7 mouse cellular contexts compared by ENCODE assay signal in genomic region chr1:74099001-74099435, GRCm38 (mm10). TPM values are rescaled to one million over a fixed set of nuclear protein-coding genes. Genes with fewer than 3 reads are reported as not detected.
DNase-seq lines count a peak whose midpoint lies in the region; ATAC-seq lines count a peak whose summit lies in the region.

No protein-coding gene starts in this region.

- no peaks in the 10 kb centered on the region for H3K9me3 ChIP-seq in forebrain, embryonic 10.5 days
- no peaks in the 10 kb centered on the region for H3K9me3 ChIP-seq in hindbrain, embryonic 16.5 days (ENCODE audit: control insufficient read depth, low read length)
- no peaks in the 10 kb centered on the region for H3K9me3 ChIP-seq in midbrain, embryonic 10.5 days (replicated peaks)

- peak overlapping the region; percentile 78 for H3K9ac ChIP-seq in hindbrain, embryonic 16.5 days (ENCODE audit: low read depth, low read length)

- H3K4me2 ChIP-seq in hindbrain, embryonic 16.5 days (ENCODE audit: low read length), result peak overlapping the region; percentile 98

- peaks cover 81% of the 10 kb centered on the region for H3K27me3 ChIP-seq in forebrain, embryonic 10.5 days (ENCODE audit: poor library complexity, severe bottlenecking)
- no peaks in the 10 kb centered on the region for H3K27me3 ChIP-seq in hindbrain, embryonic 16.5 days (replicated peaks; ENCODE audit: control insufficient read depth, insufficient read depth, low read length)
- H3K27me3 ChIP-seq in midbrain, embryonic 10.5 days (ENCODE audit: low read depth, poor library complexity, severe bottlenecking), result peaks cover 81% of the 10 kb centered on the region

- DNase-seq in lung, postnatal 10 days, result peak; percentile 68
- no peak for DNase-seq in lung, adult 18-20 months
- DNase-seq in forebrain, embryonic 10.5 days (ENCODE audit: extremely low spot score, low spot score), result peak; percentile 43
- peak; percentile 54 for DNase-seq in midbrain, embryonic 10.5 days (ENCODE audit: low spot score)
- DNase-seq in thymus, postnatal 25 days, result no peak
- no peak for DNase-seq in urinary bladder, adult 18-20 months (ENCODE audit: low spot score in 2 of 2)

- peak overlapping the region; percentile 90 for H3K27ac ChIP-seq in forebrain, embryonic 10.5 days
- H3K27ac ChIP-seq in hindbrain, embryonic 16.5 days (ENCODE audit: low read depth, low read length), result peak overlapping the region; percentile 55
- H3K27ac ChIP-seq in midbrain, embryonic 10.5 days (replicated peaks), result peak overlapping the region; percentile 90

- peak overlapping the region; percentile 69 for H3K4me3 ChIP-seq in forebrain, embryonic 10.5 days
- H3K4me3 ChIP-seq in hindbrain, embryonic 16.5 days (ENCODE audit: low read length), result peak overlapping the region; percentile 62
- H3K4me3 ChIP-seq in midbrain, embryonic 10.5 days, result peak overlapping the region; percentile 73

- H3K36me3 ChIP-seq in forebrain, embryonic 10.5 days (replicated peaks), result no peaks in the 10 kb centered on the region
- no peaks in the 10 kb centered on the region for H3K36me3 ChIP-seq in hindbrain, embryonic 16.5 days (ENCODE audit: control insufficient read depth, insufficient read depth, low read length)
- H3K36me3 ChIP-seq in midbrain, embryonic 10.5 days, result no peaks in the 10 kb centered on the region

- H3K4me1 ChIP-seq in forebrain, embryonic 10.5 days, result peaks cover 83% of the 10 kb centered on the region
- peaks cover 30% of the 10 kb centered on the region for H3K4me1 ChIP-seq in hindbrain, embryonic 16.5 days (ENCODE audit: control insufficient read depth, insufficient read depth, low read depth, low read length)
- peaks cover 64% of the 10 kb centered on the region for H3K4me1 ChIP-seq in midbrain, embryonic 10.5 days

- under 1% methylated on average over 13 of the region's 14 CpGs for WGBS in forebrain, embryonic 10.5 days
- 0% methylated on average over 11 of the region's 14 CpGs for WGBS in hindbrain, embryonic 16.5 days
- WGBS in midbrain, embryonic 10.5 days, result under 1% methylated on average over 14 of the region's 14 CpGs

- peak; percentile 31 for ATAC-seq in hindbrain, embryonic 16.5 days

RNA-seq across cellular contexts. Expression of gene Tns1, which starts 25.2 kb away (rescaled TPM):
- 11.6 and 15.9 TPM in 2 replicates for polyA plus RNA-seq in forebrain, embryonic 10.5 days (2016; fragmentation: Nextera tagmentation; extraction: Ambion mirVana)
- polyA plus RNA-seq in hindbrain, embryonic 16.5 days (2015; fragmentation: Nextera tagmentation; extraction: Ambion mirVana), result 13.5 and 13.7 TPM in 2 replicates
- polyA plus RNA-seq in midbrain, embryonic 10.5 days (2016; fragmentation: Nextera tagmentation; extraction: Ambion mirVana), result 10.3 and 13.4 TPM in 2 replicates

RNA-seq across cellular contexts. Expression of gene Rufy4, which starts 26.3 kb away (rescaled TPM):
- polyA plus RNA-seq in forebrain, embryonic 10.5 days (2016; fragmentation: Nextera tagmentation; extraction: Ambion mirVana), result 0.27 and 0.35 TPM in 2 replicates
- polyA plus RNA-seq in hindbrain, embryonic 16.5 days (2015; fragmentation: Nextera tagmentation; extraction: Ambion mirVana), result 0.14 and 0.35 TPM in 2 replicates
- 0.29 and 0.51 TPM in 2 replicates for polyA plus RNA-seq in midbrain, embryonic 10.5 days (2016; fragmentation: Nextera tagmentation; extraction: Ambion mirVana)

RNA-seq across cellular contexts. Expression of gene Cxcr2, which starts 54.8 kb away (rescaled TPM):
- polyA plus RNA-seq in forebrain, embryonic 10.5 days (2016; fragmentation: Nextera tagmentation; extraction: Ambion mirVana), result 0.05 and 0.14 TPM in 2 replicates
- polyA plus RNA-seq in hindbrain, embryonic 16.5 days (2015; fragmentation: Nextera tagmentation; extraction: Ambion mirVana), result 0.05 and 0.10 TPM in 2 replicates
- 0.07 TPM in 1 of 2 replicates, not detected in the other for polyA plus RNA-seq in midbrain, embryonic 10.5 days (2016; fragmentation: Nextera tagmentation; extraction: Ambion mirVana)

Comparison
In these comparisons a context has a peak if more than half of its experiments do, and no peak if none do; other contexts are left out.
1. DNase-seq: peak in lung, postnatal 10 days (single experiment), forebrain, embryonic 10.5 days (single experiment) and midbrain, embryonic 10.5 days (single experiment); none in lung, adult 18-20 months (0 of 2), thymus, postnatal 25 days (single experiment) and urinary bladder, adult 18-20 months (0 of 2).
2. Peak in every context shown above with its lines, with median percentiles within 50 percentile points of each other: H3K27ac ChIP-seq and H3K4me3 ChIP-seq.